Mouse (Mus musculus): ENCODE measurements around the gene Serinc5.

DNA sequence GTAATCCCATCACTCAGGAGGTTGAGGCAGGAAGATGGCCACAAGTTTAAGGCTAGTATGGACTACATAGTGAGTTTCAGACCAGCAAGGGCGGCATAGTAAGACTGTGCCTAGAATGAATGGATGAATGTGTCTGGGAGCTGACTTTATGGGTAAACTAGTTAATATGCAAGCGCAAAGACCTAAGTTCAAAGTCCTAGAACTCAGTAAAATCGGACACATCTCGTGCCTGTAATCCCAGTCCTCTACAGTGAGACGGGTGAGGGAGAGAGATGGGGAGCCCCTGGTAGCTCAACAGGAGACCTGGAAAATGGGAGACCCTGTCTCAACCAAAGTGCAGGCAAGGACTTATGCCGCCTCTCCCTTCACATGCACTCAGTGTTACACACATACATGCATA lies 88.5 kb downstream of the Serinc5 start:
- TF ChIP-seq CTCF (IDR thresholded peaks at IDR 0.05; ENCODE audit: extremely low read depth, insufficient read length, insufficient replicate concordance, low read depth, low read length), result no peak
- TF ChIP-seq POLR2A (IDR thresholded peaks at IDR 0.05; ENCODE audit: low read depth, low read length), result no peak

All from small intestine, adult 2 months (tissue).